Mouse (Mus musculus) heart, embryonic 11.5 days (tissue): ENCODE measurements around the gene Wnk3. TPM values are rescaled to one million over a fixed set of nuclear protein-coding genes. Genes with fewer than 3 reads are reported as not detected.

Experiments used
- ATAC-seq: fragments of 200-750 bp; cut with Nextera tagmentation; replicated peaks from 2 replicates; pipeline ENCODE4 v1.8.0; 2017; ENCODE audit warnings: moderate library complexity; ENCODE audit not compliant: insufficient number of reproducible peaks, low FRiP score, low TSS enrichment
- H3K27ac ChIP-seq: fragments of 300-500 bp; sonication (generic); 2 replicates; pipeline ENCODE4 v1.5.1; 2014; ENCODE audit warnings: mild to moderate bottlenecking, low read depth, low read length
- H3K27me3 ChIP-seq: fragments of 300-500 bp; sonication (generic); 2 replicates; pipeline ENCODE4 v1.6.1; 2014; ENCODE audit warnings: mild to moderate bottlenecking, low read length, mixed read lengths; ENCODE audit not compliant: control insufficient read depth, insufficient read depth
- H3K36me3 ChIP-seq: fragments of 300-500 bp; sonication (generic); 2 replicates; pipeline ENCODE4 v1.6.1; 2014; ENCODE audit warnings: mild to moderate bottlenecking, low read length, moderate library complexity, mixed read lengths; ENCODE audit not compliant: control insufficient read depth, insufficient read depth
- H3K4me1 ChIP-seq: fragments of 300-500 bp; sonication (generic); 2 replicates; pipeline ENCODE4 v1.6.1; 2014; ENCODE audit warnings: low read length; ENCODE audit not compliant: control insufficient read depth, insufficient read depth
- H3K4me2 ChIP-seq: fragments of 300-500 bp; sonication (generic); 2 replicates; pipeline ENCODE4 v1.6.1; 2014; ENCODE audit warnings: mild to moderate bottlenecking, moderate library complexity
- H3K4me3 ChIP-seq: fragments of 300-500 bp; sonication (generic); 2 replicates; pipeline ENCODE4 v1.5.1; 2014; ENCODE audit warnings: low read depth, low read length
- H3K9ac ChIP-seq: fragments of 300-500 bp; sonication (generic); 2 replicates; pipeline ENCODE4 v1.6.1; 2014; ENCODE audit warnings: mild to moderate bottlenecking, low read depth, low read length, moderate library complexity
- H3K9me3 ChIP-seq: fragments of 300-500 bp; sonication (generic); replicated peaks from 2 replicates; pipeline ENCODE4 v1.6.1; 2016; ENCODE audit warnings: low read length; ENCODE audit not compliant: control insufficient read depth
- WGBS: fragments of 180-500 bp; shearing (Covaris S2); extraction: QIAGEN DNeasy Blood & Tissue Kit; methylation state at CpG from one replicate; pipeline ENCODE4 v1.1.7; 2014; ENCODE audit not compliant: insufficient replicate concordance; 5-methylcytosine and 5-hydroxymethylcytosine counted together
- polyA plus RNA-seq: library from polyadenylated mRNA; unstranded; fragments of >200 nt; fragmentation: Nextera tagmentation; extraction: Ambion mirVana; gene quantifications from 2 replicates; pipeline ENCODE4 v1.2.1, GENCODE M21; 2014

The Wnk3 gene
- polyA plus RNA-seq, 1 experiment from 2014 or later = 3.6 TPM

DNA sequence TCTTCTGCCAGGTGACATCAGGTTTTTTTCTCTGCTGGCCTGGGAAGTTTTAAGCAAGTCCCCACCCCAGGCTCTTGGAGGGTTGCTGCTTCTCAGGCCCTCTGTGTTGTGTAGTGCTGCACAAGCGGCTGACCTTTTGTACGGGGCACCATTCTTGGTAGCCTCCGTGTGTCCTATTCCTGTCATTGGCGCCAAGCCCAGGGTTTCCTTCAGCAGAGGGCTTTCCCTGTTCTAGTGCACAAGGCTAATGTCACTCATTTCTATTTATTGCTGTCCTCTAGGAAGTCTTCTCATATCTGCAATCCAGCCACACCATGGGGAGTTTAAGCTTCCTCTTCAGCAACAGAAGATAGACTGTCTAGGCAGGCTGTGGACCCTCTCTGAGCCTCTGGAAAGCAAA, 139.9 kb downstream of the Wnk3 start:
- no peaks in the 10 kb centered on the region for H3K9me3 ChIP-seq
- WGBS = 41% methylated on average over 4 of the region's 4 CpGs
- no peak overlapping the region for H3K4me2 ChIP-seq
- no peaks in the 10 kb centered on the region for H3K36me3 ChIP-seq
- 0 out of 2 replicates have a peak, but pooled peaks have one; percentile 42 for ATAC-seq
- H3K27ac ChIP-seq = 0 out of 2 replicates have a peak overlapping the region, but pooled peaks have one; percentile 15
- no peaks in the 10 kb centered on the region for H3K4me1 ChIP-seq
- H3K27me3 ChIP-seq = 0 out of 2 replicates have a peak, but pooled peaks cover 3% of the 10 kb centered on the region
- H3K9ac ChIP-seq = no peak overlapping the region
- no peak overlapping the region for H3K4me3 ChIP-seq

DNA sequence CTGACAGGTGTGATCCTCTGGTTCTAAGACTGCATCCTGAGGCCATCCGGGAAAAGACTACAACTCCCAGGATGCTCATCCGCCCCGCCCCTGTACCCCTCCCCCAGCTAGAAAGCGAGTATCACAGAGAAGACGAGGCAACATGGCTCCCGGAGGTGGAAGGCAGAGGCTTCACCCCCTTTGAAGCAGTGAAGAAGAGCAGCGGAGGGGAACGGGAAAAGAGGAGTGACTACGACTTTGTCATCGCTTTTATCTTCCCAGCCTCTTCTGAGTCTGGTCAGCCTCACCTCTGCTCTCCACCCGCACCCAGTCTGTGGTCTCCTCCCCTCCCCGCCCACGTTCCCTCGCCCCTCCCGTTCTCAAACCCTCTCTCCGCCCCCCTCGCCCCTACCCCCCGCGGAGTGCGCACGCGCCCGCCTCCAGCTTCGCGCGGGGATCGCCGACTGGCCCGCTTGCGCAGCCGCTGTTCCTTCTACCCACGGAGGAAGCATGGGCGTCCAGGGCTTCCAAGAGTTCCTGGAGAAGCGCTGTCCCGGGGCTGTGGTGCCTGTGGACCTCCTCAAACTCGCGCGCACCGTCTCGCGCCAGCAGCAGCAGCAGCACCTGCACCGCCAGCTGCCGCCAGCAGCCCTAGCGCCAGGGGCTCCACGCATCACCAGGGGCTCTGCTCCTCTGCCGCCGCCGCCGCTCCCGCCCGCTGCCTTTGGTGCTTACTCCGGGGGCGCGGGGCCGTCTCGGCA, 146.1 kb downstream of the Wnk3 start, which contains the start of gene Fam120c:
TSS of gene Fam120c (plus strand) at position 415 of the 740 bp plus-strand sequence.
- ATAC-seq = peak; percentile 90
- H3K36me3 ChIP-seq = no peaks in the 10 kb centered on the region
- no peaks in the 10 kb centered on the region for H3K9me3 ChIP-seq
- peaks cover 10% of the 10 kb centered on the region; the same call in 1 of the 2 replicates for H3K27me3 ChIP-seq
- no peaks in the 10 kb centered on the region for H3K4me1 ChIP-seq
- 14% methylated on average over 48 of the region's 56 CpGs for WGBS
- H3K4me2 ChIP-seq = peak within 1 kb of the TSS; percentile 73
- peak within 1 kb of the TSS; percentile 73 for H3K4me3 ChIP-seq
- peak within 1 kb of the TSS; percentile 71 for H3K9ac ChIP-seq
- H3K27ac ChIP-seq = peak within 1 kb of the TSS; percentile 76; the same call in 1 of the 2 replicates

DNA sequence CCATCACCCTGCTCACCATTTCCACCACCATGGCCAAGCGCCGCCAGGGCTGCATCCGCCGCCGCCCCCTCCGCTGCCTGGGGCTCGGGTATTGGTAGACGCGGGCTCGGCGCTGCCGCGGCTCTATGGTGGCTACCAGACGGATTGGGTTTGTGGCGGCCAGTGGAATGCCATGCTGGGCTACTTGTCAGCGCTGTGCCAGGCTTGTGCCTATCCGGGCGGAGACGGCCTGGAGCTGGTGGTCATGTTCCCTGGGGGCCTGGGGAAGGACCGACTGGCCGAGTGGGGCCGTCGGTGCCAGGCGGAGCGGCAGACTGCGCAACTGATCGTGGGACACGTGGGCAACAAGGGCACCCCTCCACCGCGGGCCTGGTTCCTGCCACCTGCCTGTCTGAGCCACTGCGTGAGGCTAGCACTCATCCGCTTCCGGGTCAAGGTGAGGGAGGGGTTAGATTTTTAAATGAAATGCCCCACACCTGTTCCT, 146.7 kb downstream of the Wnk3 start:
- WGBS = 16% methylated on average over 29 of the region's 33 CpGs
- ATAC-seq = peak; percentile 65
- peak overlapping the region; percentile 73 for H3K4me2 ChIP-seq

GRCm38 (mm10) chrX:151345333-151346125, 147.7 kb downstream of the Wnk3 start:
- no peaks in the 10 kb centered on the region for H3K36me3 ChIP-seq
- H3K4me2 ChIP-seq = peak overlapping the region; percentile 73
- H3K9me3 ChIP-seq = no peaks in the 10 kb centered on the region
- WGBS = 37% methylated on average over 11 of the region's 11 CpGs
- no peak overlapping the region for H3K27ac ChIP-seq
- H3K9ac ChIP-seq = no peak overlapping the region
- no peaks in the 10 kb centered on the region for H3K4me1 ChIP-seq
- peaks cover 10% of the 10 kb centered on the region; the same call in 1 of the 2 replicates for H3K27me3 ChIP-seq
- no peak for ATAC-seq
- H3K4me3 ChIP-seq = peak overlapping the region; percentile 73

More for the DNA sequence above, 146.7 kb downstream of the Wnk3 start:
- no peaks in the 10 kb centered on the region for H3K36me3 ChIP-seq
- H3K27ac ChIP-seq = 0 out of 2 replicates have a peak overlapping the region, but pooled peaks have one; percentile 76
- peak overlapping the region; percentile 73 for H3K4me3 ChIP-seq
- no peaks in the 10 kb centered on the region for H3K9me3 ChIP-seq
- H3K27me3 ChIP-seq = peaks cover 10% of the 10 kb centered on the region; the same call in 1 of the 2 replicates
- peak overlapping the region; percentile 71 for H3K9ac ChIP-seq
- H3K4me1 ChIP-seq = no peaks in the 10 kb centered on the region

GRCm38 (mm10) chrX:151347278-151347677, 149.4 kb downstream of the Wnk3 start:
- Histone ChIP-seq H3K4me3 (no peak overlapping the region), H3K9ac (no peak overlapping the region), H3K4me2 (no peak overlapping the region), H3K27ac (no peak overlapping the region), H3K4me1 (no peaks in the 10 kb centered on the region), H3K36me3 (no peaks in the 10 kb centered on the region), H3K9me3 (no peaks in the 10 kb centered on the region), H3K27me3 (peaks cover 7% of the 10 kb centered on the region; the same call in 1 of the 2 replicates)
- no peak for ATAC-seq

DNA sequence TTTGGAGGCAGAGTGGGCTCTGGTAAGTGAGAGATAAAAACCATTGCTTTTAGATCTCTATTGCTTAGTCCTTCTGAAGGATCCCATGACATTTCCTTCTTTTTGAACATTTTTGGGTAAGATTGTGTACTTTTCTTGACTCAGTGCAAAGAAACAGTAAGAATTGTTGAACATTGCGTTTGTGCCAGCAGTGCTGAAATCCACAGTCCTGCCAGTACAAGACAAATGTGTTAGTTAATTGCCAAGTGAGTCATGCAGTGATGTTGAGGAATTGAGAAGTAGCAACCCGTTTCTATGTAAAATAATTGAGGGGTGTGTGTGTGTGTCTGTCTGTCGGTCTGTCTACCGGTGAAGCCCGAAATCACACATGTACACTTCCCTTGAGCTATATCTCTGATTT, 151.4 kb downstream of the Wnk3 start:
- Histone ChIP-seq H3K9me3 (no peaks in the 10 kb centered on the region), H3K4me2 (no peak overlapping the region), H3K27ac (no peak overlapping the region), H3K4me3 (no peak overlapping the region), H3K9ac (no peak overlapping the region), H3K36me3 (no peaks in the 10 kb centered on the region), H3K27me3 (peaks cover 4% of the 10 kb centered on the region; the same call in 1 of the 2 replicates), H3K4me1 (no peaks in the 10 kb centered on the region)
- no peak for ATAC-seq
- 84% methylated on average over 5 of the region's 5 CpGs for WGBS

Other genes with a start within 250 kb of the Wnk3 start
- 27.0 and 29.4 TPM in 2 replicates for gene Gnl3l, start 180.8 kb upstream of the Wnk3 start, polyA plus RNA-seq
- gene Fgd1, start 151.9 kb upstream of the Wnk3 start, polyA plus RNA-seq = 5.8 and 6.4 TPM in 2 replicates
- gene Tsr2, start 101.5 kb upstream of the Wnk3 start, polyA plus RNA-seq = 19.5 and 22.6 TPM in 2 replicates
- gene Fam120c, start 146.1 kb downstream of the Wnk3 start, polyA plus RNA-seq = 4.1 and 4.3 TPM in 2 replicates